Mouse (Mus musculus) embryo, embryonic 9.5 days (tissue): ENCODE results near the gene Fas.

ENCODE experiments used
- DNase-seq: peaks from one replicate; pipeline ENCODE4 v3.0.0-alpha.2; 2017; ENCODE audit errors: extremely low spot score

The Fas gene

GRCm38 (mm10) chr19:34289948-34290789 is at the start of gene Fas:
Gene Fas (plus strand): TSS chr19:34290666.
- DNase-seq = peak; percentile 55

DNA sequence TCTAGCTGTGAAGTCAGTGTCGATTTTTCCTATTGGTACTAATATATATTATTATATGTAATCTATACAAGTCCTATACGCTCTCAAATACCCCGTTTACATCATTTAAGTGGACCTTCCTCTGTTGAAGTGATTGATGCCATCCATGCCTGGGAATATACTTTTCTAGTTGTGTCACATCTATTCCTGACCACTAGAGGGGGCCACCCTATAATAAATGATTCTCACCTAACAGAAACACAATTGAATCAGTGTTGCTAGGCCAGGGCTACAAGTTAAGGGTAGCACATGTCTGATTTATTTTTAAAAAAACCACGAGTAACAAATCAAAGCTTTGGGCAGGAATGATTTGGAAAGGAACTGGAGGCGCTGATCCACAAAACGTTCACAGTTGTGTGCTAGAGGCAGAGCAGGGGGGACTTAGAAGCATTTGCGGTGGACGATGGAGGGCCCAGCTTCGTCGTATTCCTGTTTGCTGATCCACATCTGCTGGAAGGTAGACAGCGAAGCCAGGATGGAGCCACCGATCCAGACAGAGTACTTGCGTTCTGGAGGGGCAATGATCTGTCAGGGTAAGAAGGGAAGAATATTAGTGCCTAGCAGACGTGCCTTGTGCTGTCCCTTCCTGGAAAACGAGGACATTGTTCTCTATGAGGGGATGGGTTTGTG is 49.1 kb upstream of the Fas start:
- DNase-seq = peak; percentile 13

- no peak for DNase-seq
These were observed 47.5 kb upstream of the Fas start for GRCm38 (mm10) chr19:34242925-34243324.

DNA sequence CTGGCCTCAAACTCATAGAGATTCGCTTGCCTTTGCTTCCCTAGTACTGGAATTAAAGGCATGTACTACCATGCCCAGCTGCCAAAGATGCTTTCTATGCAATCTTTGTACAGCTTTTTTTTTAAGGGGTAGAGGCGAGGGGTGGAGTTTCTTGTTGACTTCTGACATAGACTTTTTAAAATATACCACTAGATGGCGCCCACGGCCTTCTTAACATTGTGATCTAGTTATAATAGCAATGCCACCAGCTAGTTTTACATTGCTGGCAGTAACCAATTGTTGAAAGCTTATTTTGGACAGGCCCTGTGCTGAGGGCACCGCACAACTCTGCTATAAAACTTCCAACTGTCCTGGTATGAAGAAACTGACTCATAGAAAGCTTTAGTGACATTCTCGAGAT is 46.4 kb upstream of the Fas start:
- peak; percentile 72 for DNase-seq

GRCm38 (mm10) chr19:34248558-34248957 is 41.9 kb upstream of the Fas start:
- no peak for DNase-seq

GRCm38 (mm10) chr19:34250621-34251020 is 39.8 kb upstream of the Fas start:
- DNase-seq = no peak

DNA sequence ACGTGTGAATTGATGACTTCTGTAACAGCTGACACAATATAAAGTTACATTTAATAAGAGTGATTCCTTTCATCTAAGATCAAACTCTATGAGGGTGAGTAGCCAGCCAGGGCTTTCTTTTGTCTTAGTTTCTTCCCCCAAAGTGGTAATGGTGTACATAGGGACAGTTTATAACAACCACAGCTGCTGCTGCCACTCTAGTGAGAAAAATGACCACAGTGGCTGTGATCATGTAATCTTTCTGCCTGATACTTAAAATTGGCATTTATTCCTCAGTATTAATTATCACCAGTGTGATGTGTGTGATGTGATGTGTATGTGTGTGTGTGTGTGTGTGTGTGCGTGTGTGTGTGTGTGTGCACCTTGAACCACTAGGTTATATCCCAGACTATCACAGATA is 38.6 kb upstream of the Fas start:
- no peak for DNase-seq

GRCm38 (mm10) chr19:34252450-34252849 is 38.0 kb upstream of the Fas start:
- no peak for DNase-seq

- no peak for DNase-seq
These were observed 36.2 kb upstream of the Fas start for GRCm38 (mm10) chr19:34254101-34254879.

DNA sequence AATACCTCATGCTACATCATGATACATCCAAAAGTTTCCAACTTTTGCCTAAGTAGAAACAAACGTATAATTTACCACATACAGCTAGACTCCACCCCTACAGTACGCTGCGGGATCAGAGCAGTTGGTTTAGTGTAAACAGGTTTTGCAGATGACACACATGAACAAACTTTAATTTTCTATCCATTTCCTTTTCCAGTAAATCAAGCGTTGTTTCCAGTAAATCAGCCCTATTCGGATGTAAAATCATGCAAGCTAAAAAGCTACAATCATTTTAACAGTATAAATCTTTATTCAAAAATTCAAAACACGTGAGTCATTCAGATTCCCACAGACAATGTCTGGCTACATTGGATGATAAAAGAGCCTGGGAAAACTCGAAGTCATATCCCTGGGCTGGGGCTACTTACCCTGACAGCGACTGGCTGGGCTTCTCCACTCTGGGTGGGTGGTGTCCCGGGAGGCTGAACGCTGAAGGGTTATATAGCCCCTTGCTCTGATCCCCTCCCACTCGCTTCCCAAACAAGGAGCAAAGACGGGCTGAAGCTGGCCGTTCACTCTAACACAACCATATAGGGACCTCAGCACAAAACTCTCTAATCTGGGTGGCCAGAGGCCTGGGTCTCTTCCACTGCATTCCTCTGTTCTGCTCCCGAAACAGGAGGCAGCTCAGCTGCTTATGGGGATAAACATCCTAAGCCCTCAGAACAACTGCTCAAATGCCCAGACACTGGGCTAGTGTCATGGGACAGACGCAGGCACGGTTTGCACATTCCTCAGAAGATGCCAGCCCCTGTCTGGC is 35.4 kb upstream of the Fas start, which contains the start of gene Acta2:
Gene Acta2 (minus strand): TSS at position 711 of the 802 bp plus-strand sequence.
- DNase-seq = peak; percentile 19

DNA sequence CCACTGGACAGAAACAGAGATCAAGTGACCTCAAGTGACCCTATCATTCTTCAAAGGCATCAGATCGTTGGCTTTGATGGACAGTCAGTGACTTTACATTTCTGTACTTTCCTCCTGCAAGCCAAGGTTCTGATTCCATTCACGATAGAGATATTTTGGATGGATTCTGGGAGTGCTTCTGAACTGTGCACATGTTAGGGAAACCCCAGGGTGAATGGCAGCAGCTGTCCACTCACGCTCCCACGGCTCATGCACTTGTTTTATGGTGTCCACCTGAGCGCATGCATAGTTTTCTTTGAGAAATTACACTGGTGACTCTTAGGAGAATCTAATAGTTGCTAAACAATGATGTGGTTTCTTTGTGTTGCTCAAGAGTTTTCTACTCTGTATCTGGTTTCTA is 34.3 kb upstream of the Fas start:
- DNase-seq = no peak

GRCm38 (mm10) chr19:34256936-34257335 is 33.5 kb upstream of the Fas start:
- no peak for DNase-seq

DNA sequence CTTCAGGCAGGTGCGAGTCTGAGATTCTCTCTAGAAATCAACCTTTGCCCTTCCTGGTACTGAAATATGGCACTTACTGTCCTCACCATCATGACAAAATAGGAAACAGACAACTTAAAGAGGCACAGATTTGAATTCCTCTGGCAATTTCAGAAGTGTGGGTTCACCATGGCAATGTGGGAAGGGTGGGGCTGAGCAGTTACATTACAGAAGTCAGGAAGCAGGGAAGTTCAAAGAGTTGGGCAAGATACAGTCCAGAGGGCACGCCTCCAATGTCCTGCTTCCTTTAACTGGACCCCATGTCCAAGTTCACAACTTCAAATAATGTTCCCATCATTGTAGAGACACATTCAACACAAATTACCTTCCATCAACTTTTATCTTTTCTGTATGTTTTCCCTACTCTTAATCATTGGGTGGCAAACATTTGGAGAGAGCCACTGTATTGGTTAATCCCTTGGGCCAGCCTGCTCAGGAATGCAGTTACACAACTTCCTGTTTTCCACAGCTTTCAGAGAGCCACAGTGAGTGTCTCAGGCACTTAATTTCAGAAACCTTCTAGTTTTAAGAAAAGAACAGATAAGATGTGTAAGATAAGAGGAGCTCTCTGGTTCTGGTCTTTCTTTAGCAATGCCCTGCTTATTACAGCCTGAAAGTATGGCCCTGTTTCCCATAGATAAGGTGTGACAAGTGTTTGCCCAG is 28.0 kb upstream of the Fas start:
- no peak for DNase-seq

DNA sequence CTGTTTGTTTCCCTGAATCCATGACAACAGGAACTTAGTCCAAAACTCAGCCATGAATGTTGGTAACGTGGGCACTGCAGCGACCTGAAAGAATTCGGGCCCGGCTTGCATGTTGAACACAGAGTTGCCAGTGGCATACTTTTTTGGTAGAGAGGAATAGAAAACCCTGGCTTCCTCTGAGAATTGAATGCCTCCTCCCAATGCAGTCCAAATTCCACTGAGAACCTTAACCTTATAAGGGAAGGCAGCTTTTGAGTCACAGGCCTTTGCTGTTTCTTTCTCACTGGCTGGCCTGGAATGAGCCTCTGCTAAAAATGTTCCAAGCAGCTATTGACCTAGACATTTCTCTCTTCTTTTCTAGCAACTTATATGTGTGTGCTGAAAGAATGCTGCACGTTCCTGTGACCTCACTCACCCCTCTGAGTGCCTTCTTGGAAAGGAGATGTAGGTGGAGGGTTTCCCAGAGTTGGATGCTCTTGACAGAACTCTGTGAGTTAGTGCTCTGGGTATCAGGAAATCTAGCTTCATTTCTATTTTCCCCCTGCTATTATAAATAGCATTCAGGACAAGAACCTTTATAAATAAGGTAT is 24.8 kb upstream of the Fas start:
- no peak for DNase-seq

DNA sequence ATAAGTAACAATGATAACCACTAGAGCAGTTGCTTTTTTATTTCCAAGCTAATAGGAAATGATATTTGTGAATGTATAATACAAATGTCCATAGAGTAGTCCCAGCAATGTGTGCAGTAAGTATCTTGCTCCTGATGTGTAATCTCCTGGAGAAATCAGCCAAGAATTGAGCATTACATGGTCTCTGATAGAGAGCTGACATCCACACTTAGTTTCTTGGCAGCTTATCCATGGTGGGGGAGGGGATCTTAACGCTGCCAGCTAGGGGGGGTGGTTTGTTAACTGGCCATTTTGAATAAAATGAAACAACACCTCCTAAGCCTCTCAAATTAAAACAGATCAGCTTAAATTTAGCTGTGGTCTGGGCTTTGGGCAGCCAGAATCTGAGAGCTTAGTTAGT is 21.5 kb upstream of the Fas start:
- DNase-seq = no peak

DNA sequence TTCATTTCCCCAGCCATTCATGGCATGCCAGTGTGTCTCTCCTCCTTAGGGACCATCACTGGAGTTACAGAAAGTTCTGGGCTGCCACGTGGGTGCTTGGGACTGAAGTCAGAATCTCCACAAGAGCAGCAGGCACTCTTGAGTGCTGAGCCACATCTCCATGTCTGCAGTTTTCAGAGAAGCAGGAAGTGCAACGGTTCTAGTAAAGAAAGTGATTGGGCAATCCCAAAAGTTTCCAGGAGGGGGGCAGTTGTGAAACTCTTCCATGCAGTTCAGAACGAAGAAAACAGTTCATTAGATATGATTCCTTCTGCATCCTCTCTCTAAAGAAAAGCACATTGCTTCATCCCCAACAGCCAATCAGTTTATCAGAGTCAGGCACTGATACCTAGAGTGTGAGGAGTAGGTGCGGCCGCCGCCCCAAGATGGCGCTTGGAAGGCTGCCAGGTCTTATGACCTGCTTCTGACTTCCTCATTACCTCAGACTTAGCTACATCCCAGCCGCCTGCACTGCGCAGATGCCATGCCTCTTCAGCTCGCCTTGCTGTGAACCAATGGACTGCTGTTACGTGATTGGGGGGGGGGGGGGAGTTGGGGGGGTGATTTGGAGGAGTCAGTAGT is 20.2 kb upstream of the Fas start:
- DNase-seq = no peak

DNA sequence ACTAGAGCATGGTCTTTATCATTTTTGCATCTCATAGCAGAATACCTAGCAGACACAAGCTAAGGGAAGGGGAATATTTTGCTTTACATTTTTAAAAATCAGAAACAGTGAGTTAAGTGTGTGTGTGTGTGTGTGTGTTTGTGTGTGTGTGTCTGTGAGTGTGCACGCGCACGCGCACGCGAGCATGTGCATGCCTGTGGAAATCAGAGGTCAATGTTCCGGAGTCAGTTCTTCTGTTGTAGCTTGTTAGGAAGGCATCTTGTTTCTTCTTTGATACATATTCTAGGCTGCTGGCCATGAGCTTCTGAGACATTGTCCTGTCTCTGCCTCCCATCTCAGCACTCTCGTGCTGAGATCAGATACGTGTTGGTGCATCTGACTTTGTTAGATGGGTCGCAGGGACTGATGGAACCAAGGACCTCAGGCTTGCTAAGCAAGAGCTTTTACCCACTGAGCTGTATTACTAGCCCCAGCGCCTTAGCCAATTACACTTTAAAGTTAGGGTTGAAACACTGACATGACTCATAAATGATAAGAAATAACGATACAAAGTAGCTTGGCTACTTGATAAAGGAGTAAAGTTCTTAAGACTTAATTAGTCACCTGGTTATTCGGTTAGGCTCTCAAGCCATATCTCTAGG is 19.5 kb upstream of the Fas start:
- DNase-seq = no peak

GRCm38 (mm10) chr19:34273073-34273472 is 17.4 kb upstream of the Fas start:
- DNase-seq = no peak

GRCm38 (mm10) chr19:34278078-34278477 is 12.4 kb upstream of the Fas start:
- no peak for DNase-seq

DNA sequence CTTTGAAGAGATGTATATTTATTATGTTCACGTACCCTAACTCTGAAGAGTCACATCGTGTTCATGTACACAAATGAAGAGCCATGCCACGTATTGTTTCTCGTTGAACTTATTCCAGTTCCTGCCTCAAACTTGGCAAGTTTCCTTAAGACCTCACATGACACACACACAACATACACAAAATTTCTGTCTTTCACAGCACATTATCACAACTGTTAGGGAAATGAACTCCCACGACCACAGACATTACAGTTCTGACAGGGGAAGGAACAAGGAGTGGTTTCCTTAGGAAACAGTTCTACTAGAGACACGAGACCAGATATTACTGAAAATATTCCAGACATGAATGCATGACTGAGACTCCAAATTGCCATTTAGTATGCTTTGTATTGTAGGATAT is 6.9 kb upstream of the Fas start:
- DNase-seq = no peak
